Mouse (Mus musculus): ENCODE measurements at regions not wholly inside any gene's neighbourhood (a gene's known extent, or its start where the extent isn't known, plus 50 kb on each side); places are given as distances from the start of the nearest gene placed in this dataset.

- H3K27me3 ChIP-seq (ENCODE audit: control insufficient read depth, insufficient read depth, low read length): no peaks in the 10 kb centered on the region
- H3K4me1 ChIP-seq (ENCODE audit: control insufficient read depth in 2 of 2, insufficient read depth in 2 of 2, low read length in 2 of 2): no peaks in the 10 kb centered on the region
- H3K9me3 ChIP-seq (ENCODE audit: control insufficient read depth, low read length): no peaks in the 10 kb centered on the region
- ATAC-seq (ENCODE audit: insufficient number of reproducible peaks, insufficient read depth, low FRiP score, low read depth): no peak
- H3K9ac ChIP-seq (ENCODE audit: low read length): no peak overlapping the region
- no peak overlapping the region for H3K27ac ChIP-seq (replicated peaks in 1 of 2; ENCODE audit: control insufficient read depth in 1 of 2, insufficient read depth in 1 of 2, low read depth in 2 of 2, low read length in 2 of 2)
- WGBS: 80% methylated on average over 6 of the region's 6 CpGs
- no peak overlapping the region for H3K4me2 ChIP-seq (ENCODE audit: low read length)
- no peaks in the 10 kb centered on the region for H3K36me3 ChIP-seq (ENCODE audit: control insufficient read depth, insufficient read depth, low read length)
- H3K4me3 ChIP-seq (ENCODE audit: control insufficient read depth in 1 of 2, insufficient read depth in 1 of 2, low read depth in 1 of 2, low read length in 2 of 2): no peak overlapping the region
These were observed 453.4 kb downstream of the Prss52 start for GRCm38 (mm10) chr14:64557453-64557852.

GRCm38 (mm10) chr14:64568689-64569088, 464.6 kb downstream of the Prss52 start:
- H3K4me3 ChIP-seq (ENCODE audit: control insufficient read depth in 1 of 2, insufficient read depth in 1 of 2, low read depth in 1 of 2, low read length in 2 of 2): no peak overlapping the region
- H3K27ac ChIP-seq (replicated peaks in 1 of 2; ENCODE audit: control insufficient read depth in 1 of 2, insufficient read depth in 1 of 2, low read depth in 2 of 2, low read length in 2 of 2): no peak overlapping the region
- no peak for ATAC-seq (ENCODE audit: insufficient number of reproducible peaks, insufficient read depth, low FRiP score, low read depth)
- H3K27me3 ChIP-seq (ENCODE audit: control insufficient read depth, insufficient read depth, low read length): no peaks in the 10 kb centered on the region
- H3K9ac ChIP-seq (ENCODE audit: low read length): no peak overlapping the region
- 7% methylated on average over 6 of the region's 6 CpGs for WGBS
- no peak overlapping the region for H3K4me2 ChIP-seq (ENCODE audit: low read length)
- H3K4me1 ChIP-seq (ENCODE audit: control insufficient read depth in 2 of 2, insufficient read depth in 2 of 2, low read length in 2 of 2): no peaks in the 10 kb centered on the region
- H3K9me3 ChIP-seq (ENCODE audit: control insufficient read depth, low read length): no peaks in the 10 kb centered on the region
- no peaks in the 10 kb centered on the region for H3K36me3 ChIP-seq (ENCODE audit: control insufficient read depth, insufficient read depth, low read length)

GRCm38 (mm10) chr14:64570951-64571350, 466.9 kb downstream of the Prss52 start:
- Histone ChIP-seq H3K4me1 (ENCODE audit: control insufficient read depth in 2 of 2, insufficient read depth in 2 of 2, low read length in 2 of 2) (no peaks in the 10 kb centered on the region), H3K27ac (replicated peaks in 1 of 2; ENCODE audit: control insufficient read depth in 1 of 2, insufficient read depth in 1 of 2, low read depth in 2 of 2, low read length in 2 of 2) (no peak overlapping the region), H3K27me3 (ENCODE audit: control insufficient read depth, insufficient read depth, low read length) (peaks cover 4% of the 10 kb centered on the region; the same call in 1 of the 2 replicates), H3K9ac (ENCODE audit: low read length) (no peak overlapping the region), H3K4me3 (ENCODE audit: control insufficient read depth in 1 of 2, insufficient read depth in 1 of 2, low read depth in 1 of 2, low read length in 2 of 2) (no peak overlapping the region), H3K4me2 (ENCODE audit: low read length) (no peak overlapping the region), H3K36me3 (ENCODE audit: control insufficient read depth, insufficient read depth, low read length) (no peaks in the 10 kb centered on the region), H3K9me3 (ENCODE audit: control insufficient read depth, low read length) (no peaks in the 10 kb centered on the region)
- WGBS: 85% methylated on average over 7 of the region's 7 CpGs
- no peak for ATAC-seq (ENCODE audit: insufficient number of reproducible peaks, insufficient read depth, low FRiP score, low read depth)

- no peak overlapping the region for H3K4me3 ChIP-seq (ENCODE audit: control insufficient read depth in 1 of 2, insufficient read depth in 1 of 2, low read depth in 1 of 2, low read length in 2 of 2)
- no peaks in the 10 kb centered on the region for H3K9me3 ChIP-seq (ENCODE audit: control insufficient read depth, low read length)
- ATAC-seq (ENCODE audit: insufficient number of reproducible peaks, insufficient read depth, low FRiP score, low read depth): no peak
- no peaks in the 10 kb centered on the region for H3K36me3 ChIP-seq (ENCODE audit: control insufficient read depth, insufficient read depth, low read length)
- no peaks in the 10 kb centered on the region for H3K4me1 ChIP-seq (ENCODE audit: control insufficient read depth in 2 of 2, insufficient read depth in 2 of 2, low read length in 2 of 2)
- WGBS: 55% methylated on average over 2 of the region's 2 CpGs
- H3K9ac ChIP-seq (ENCODE audit: low read length): no peak overlapping the region
- H3K27ac ChIP-seq (replicated peaks in 1 of 2; ENCODE audit: control insufficient read depth in 1 of 2, insufficient read depth in 1 of 2, low read depth in 2 of 2, low read length in 2 of 2): no peak overlapping the region
- no peak overlapping the region for H3K4me2 ChIP-seq (ENCODE audit: low read length)
- peaks cover 4% of the 10 kb centered on the region; the same call in 1 of the 2 replicates for H3K27me3 ChIP-seq (ENCODE audit: control insufficient read depth, insufficient read depth, low read length)
These were observed 468.7 kb downstream of the Prss52 start for GRCm38 (mm10) chr14:64572756-64573155.

GRCm38 (mm10) chr14:64573773-64574172, 469.7 kb downstream of the Prss52 start:
- no peak overlapping the region for H3K4me3 ChIP-seq (ENCODE audit: control insufficient read depth in 1 of 2, insufficient read depth in 1 of 2, low read depth in 1 of 2, low read length in 2 of 2)
- no peak overlapping the region for H3K27ac ChIP-seq (replicated peaks in 1 of 2; ENCODE audit: control insufficient read depth in 1 of 2, insufficient read depth in 1 of 2, low read depth in 2 of 2, low read length in 2 of 2)
- no peak overlapping the region for H3K4me2 ChIP-seq (ENCODE audit: low read length)
- H3K9ac ChIP-seq (ENCODE audit: low read length): no peak overlapping the region
- no peaks in the 10 kb centered on the region for H3K9me3 ChIP-seq (ENCODE audit: control insufficient read depth, low read length)
- no peaks in the 10 kb centered on the region for H3K36me3 ChIP-seq (ENCODE audit: control insufficient read depth, insufficient read depth, low read length)
- no peaks in the 10 kb centered on the region for H3K4me1 ChIP-seq (ENCODE audit: control insufficient read depth in 2 of 2, insufficient read depth in 2 of 2, low read length in 2 of 2)
- H3K27me3 ChIP-seq (ENCODE audit: control insufficient read depth, insufficient read depth, low read length): peaks cover 5% of the 10 kb centered on the region; the same call in 1 of the 2 replicates
- 63% methylated on average over 5 of the region's 5 CpGs for WGBS
- ATAC-seq (ENCODE audit: insufficient number of reproducible peaks, insufficient read depth, low FRiP score, low read depth): no peak

- H3K36me3 ChIP-seq (ENCODE audit: control insufficient read depth, insufficient read depth, low read length): no peaks in the 10 kb centered on the region
- H3K9me3 ChIP-seq (ENCODE audit: control insufficient read depth, low read length): no peaks in the 10 kb centered on the region
- no peak overlapping the region for H3K4me2 ChIP-seq (ENCODE audit: low read length)
- no peak overlapping the region for H3K27ac ChIP-seq (replicated peaks in 1 of 2; ENCODE audit: control insufficient read depth in 1 of 2, insufficient read depth in 1 of 2, low read depth in 2 of 2, low read length in 2 of 2)
- no peak overlapping the region for H3K9ac ChIP-seq (ENCODE audit: low read length)
- WGBS: 49% methylated on average over 7 of the region's 7 CpGs
- no peaks in the 10 kb centered on the region for H3K4me1 ChIP-seq (ENCODE audit: control insufficient read depth in 2 of 2, insufficient read depth in 2 of 2, low read length in 2 of 2)
- no peak for ATAC-seq (ENCODE audit: insufficient number of reproducible peaks, insufficient read depth, low FRiP score, low read depth)
- H3K27me3 ChIP-seq (ENCODE audit: control insufficient read depth, insufficient read depth, low read length): peaks cover 10% of the 10 kb centered on the region
- no peak overlapping the region for H3K4me3 ChIP-seq (ENCODE audit: control insufficient read depth in 1 of 2, insufficient read depth in 1 of 2, low read depth in 1 of 2, low read length in 2 of 2)
These were observed 470.2 kb downstream of the Prss52 start for GRCm38 (mm10) chr14:64574277-64574676.

- Histone ChIP-seq H3K9me3 (ENCODE audit: control insufficient read depth, low read length) (no peaks in the 10 kb centered on the region), H3K4me1 (ENCODE audit: control insufficient read depth in 2 of 2, insufficient read depth in 2 of 2, low read length in 2 of 2) (no peaks in the 10 kb centered on the region), H3K36me3 (ENCODE audit: control insufficient read depth, insufficient read depth, low read length) (no peaks in the 10 kb centered on the region), H3K4me3 (ENCODE audit: control insufficient read depth in 1 of 2, insufficient read depth in 1 of 2, low read depth in 1 of 2, low read length in 2 of 2) (no peak overlapping the region), H3K4me2 (ENCODE audit: low read length) (no peak overlapping the region), H3K9ac (ENCODE audit: low read length) (no peak overlapping the region), H3K27me3 (ENCODE audit: control insufficient read depth, insufficient read depth, low read length) (peaks cover 15% of the 10 kb centered on the region), H3K27ac (replicated peaks in 1 of 2; ENCODE audit: control insufficient read depth in 1 of 2, insufficient read depth in 1 of 2, low read depth in 2 of 2, low read length in 2 of 2) (no peak overlapping the region)
- ATAC-seq (ENCODE audit: insufficient number of reproducible peaks, insufficient read depth, low FRiP score, low read depth): no peak
- 53% methylated on average over 6 of the region's 6 CpGs for WGBS
These were observed 470.7 kb downstream of the Prss52 start for GRCm38 (mm10) chr14:64574773-64575172.

GRCm38 (mm10) chr14:64575954-64576353, 471.9 kb downstream of the Prss52 start:
- no peak for ATAC-seq (ENCODE audit: insufficient number of reproducible peaks, insufficient read depth, low FRiP score, low read depth)
- H3K4me3 ChIP-seq (ENCODE audit: control insufficient read depth in 1 of 2, insufficient read depth in 1 of 2, low read depth in 1 of 2, low read length in 2 of 2): no peak overlapping the region
- no peak overlapping the region for H3K9ac ChIP-seq (ENCODE audit: low read length)
- H3K4me1 ChIP-seq (ENCODE audit: control insufficient read depth in 2 of 2, insufficient read depth in 2 of 2, low read length in 2 of 2): no peaks in the 10 kb centered on the region
- no peaks in the 10 kb centered on the region for H3K9me3 ChIP-seq (ENCODE audit: control insufficient read depth, low read length)
- H3K27ac ChIP-seq (replicated peaks in 1 of 2; ENCODE audit: control insufficient read depth in 1 of 2, insufficient read depth in 1 of 2, low read depth in 2 of 2, low read length in 2 of 2): no peak overlapping the region
- H3K27me3 ChIP-seq (ENCODE audit: control insufficient read depth, insufficient read depth, low read length): peaks cover 25% of the 10 kb centered on the region
- no peaks in the 10 kb centered on the region for H3K36me3 ChIP-seq (ENCODE audit: control insufficient read depth, insufficient read depth, low read length)
- WGBS: 47% methylated on average over 4 of the region's 4 CpGs
- no peak overlapping the region for H3K4me2 ChIP-seq (ENCODE audit: low read length)

All from heart, embryonic 14.5 days (tissue).